Mouse (Mus musculus): ENCODE data around the gene Cep164. TPM values are rescaled to one million over a fixed set of nuclear protein-coding genes. Genes with fewer than 3 reads are reported as not detected.

Gene Cep164
- total RNA-seq (2014; rRNA removed) (13.7 and 24.6 TPM in 2 replicates), polyA plus RNA-seq (2015; fragmentation: Nextera tagmentation; extraction: Ambion mirVana) (14.2 and 14.3 TPM in 2 replicates)

DNA sequence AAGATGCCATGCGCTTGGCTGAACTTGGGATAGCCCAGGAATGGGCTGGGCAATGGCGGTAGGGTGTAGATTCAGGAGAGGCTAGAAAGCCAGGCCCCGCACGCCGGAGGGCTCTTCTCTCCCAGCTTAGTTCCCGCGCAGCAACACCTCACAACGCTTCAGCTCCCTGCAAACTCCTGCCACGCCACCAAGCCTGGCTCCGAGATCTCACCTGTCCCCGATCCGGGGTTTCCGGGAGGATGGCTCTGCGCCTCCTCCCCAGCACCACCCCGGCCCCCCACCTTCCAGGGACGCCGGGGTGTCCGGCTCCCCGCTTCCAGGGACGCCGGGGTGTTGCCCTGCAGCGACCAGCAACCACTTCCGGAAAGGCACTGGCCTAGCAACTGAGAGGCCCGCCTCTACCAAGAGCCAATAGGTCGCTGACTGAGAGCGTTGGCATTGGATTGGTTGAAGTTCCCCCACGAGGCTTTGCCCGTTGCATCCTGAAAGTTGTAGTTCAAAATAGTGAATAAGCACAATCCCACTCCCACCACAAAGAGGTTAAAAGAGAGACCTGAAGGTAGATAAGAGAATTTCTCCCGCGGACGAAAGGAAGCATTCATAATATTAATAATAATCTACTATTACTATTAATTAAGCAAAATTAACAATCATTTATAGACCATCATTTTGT lies at the start of gene Cep164:
Gene Cep164, minus strand, starts transcription at position 401 of the 673 bp plus-strand sequence.
- under 1% methylated on average over 31 of the region's 31 CpGs for WGBS
- peak; percentile 96 for ATAC-seq
- H3K4me1 ChIP-seq (ENCODE audit: insufficient read depth, low read length), result no peaks in the 10 kb centered on the region
- DNase-seq (ENCODE audit: low spot score), result peak; percentile 96
- no peak for TF ChIP-seq CTCF (IDR thresholded peaks at IDR 0.05; ENCODE audit: low read depth)
- peak within 1 kb of the TSS; percentile 86 for H3K27ac ChIP-seq
- peak within 1 kb of the TSS; percentile 62 for H3K9ac ChIP-seq (replicated peaks; ENCODE audit: low read length)
- H3K27me3 ChIP-seq (ENCODE audit: insufficient read depth, low read length), result no peaks in the 10 kb centered on the region
- no peaks in the 10 kb centered on the region for H3K36me3 ChIP-seq (ENCODE audit: insufficient read depth, low read length)
- H3K4me2 ChIP-seq (ENCODE audit: low read depth, low read length), result peak within 1 kb of the TSS; percentile 93
- H3K4me3 ChIP-seq (ENCODE audit: low read length), result peak within 1 kb of the TSS; percentile 84
- H3K9me3 ChIP-seq (ENCODE audit: low read length), result no peaks in the 10 kb centered on the region

DNA sequence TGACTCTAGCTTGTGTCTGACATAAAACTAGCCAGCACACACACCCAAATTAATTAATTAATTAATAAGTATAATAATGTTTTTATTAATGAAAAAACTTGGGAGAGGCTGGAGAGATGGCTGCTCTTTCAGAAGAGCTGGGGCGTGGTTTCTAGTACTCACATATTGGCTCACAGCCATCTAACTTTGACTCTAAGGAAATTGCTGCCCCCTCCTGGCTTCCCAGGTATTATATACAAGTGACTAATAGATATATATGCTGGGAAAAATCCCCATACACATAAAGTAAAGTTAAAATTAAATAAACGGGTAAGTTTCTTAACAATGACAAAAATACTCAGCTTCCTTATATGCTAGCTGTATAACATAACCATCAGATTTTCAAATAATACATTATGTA lies 49.4 kb upstream of the Cep164 start:
- DNase-seq (ENCODE audit: low spot score), result peak; percentile 70

DNA sequence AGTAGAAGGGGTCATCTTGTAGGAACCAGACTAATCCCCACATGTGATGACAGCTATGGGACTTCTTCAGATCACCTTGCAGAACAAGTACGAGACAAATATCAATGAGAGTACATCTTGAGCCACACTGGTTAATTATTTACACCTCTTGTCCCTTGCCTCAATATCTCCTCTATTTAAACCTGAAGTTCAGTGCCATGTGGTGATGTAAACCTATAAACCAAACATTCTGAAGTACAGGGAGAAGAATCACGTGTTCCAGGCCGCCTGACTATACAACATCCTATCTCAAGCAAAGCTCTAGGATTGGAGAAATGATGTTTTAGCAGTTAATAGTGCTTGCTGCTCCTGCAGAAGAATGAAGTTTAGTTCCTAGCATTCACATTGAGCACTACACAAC lies 41.8 kb upstream of the Cep164 start:
- WGBS, result 94% methylated on average over 3 of the region's 3 CpGs
- no peak overlapping the region for H3K4me2 ChIP-seq (ENCODE audit: low read depth, low read length)
- no peaks in the 10 kb centered on the region for H3K9me3 ChIP-seq (ENCODE audit: low read length)
- ATAC-seq, result no peak
- H3K9ac ChIP-seq (replicated peaks; ENCODE audit: low read length), result no peak overlapping the region
- no peak for TF ChIP-seq CTCF (IDR thresholded peaks at IDR 0.05; ENCODE audit: low read depth)
- H3K4me3 ChIP-seq (ENCODE audit: low read length), result no peak overlapping the region
- H3K36me3 ChIP-seq (ENCODE audit: insufficient read depth, low read length), result peaks cover 58% of the 10 kb centered on the region
- no peaks in the 10 kb centered on the region for H3K4me1 ChIP-seq (ENCODE audit: insufficient read depth, low read length)
- no peaks in the 10 kb centered on the region for H3K27me3 ChIP-seq (ENCODE audit: insufficient read depth, low read length)
- H3K27ac ChIP-seq, result no peak overlapping the region
- no peak for DNase-seq (ENCODE audit: low spot score)

More for the DNA sequence above, 49.4 kb upstream of the Cep164 start:
- Histone ChIP-seq H3K4me2 (ENCODE audit: low read depth, low read length) (no peak overlapping the region), H3K4me3 (ENCODE audit: low read length) (no peak overlapping the region), H3K36me3 (ENCODE audit: insufficient read depth, low read length) (peaks cover 31% of the 10 kb centered on the region), H3K9me3 (ENCODE audit: low read length) (no peaks in the 10 kb centered on the region), H3K4me1 (ENCODE audit: insufficient read depth, low read length) (no peaks in the 10 kb centered on the region), H3K27ac (no peak overlapping the region), H3K9ac (replicated peaks; ENCODE audit: low read length) (no peak overlapping the region), H3K27me3 (ENCODE audit: insufficient read depth, low read length) (no peaks in the 10 kb centered on the region)
- 0 out of 2 replicates have a peak, but pooled peaks have one; percentile 14 for TF ChIP-seq CTCF (IDR thresholded peaks at IDR 0.05; ENCODE audit: low read depth)
- 66% methylated on average over 2 of the region's 2 CpGs for WGBS
- no peak for ATAC-seq

DNA sequence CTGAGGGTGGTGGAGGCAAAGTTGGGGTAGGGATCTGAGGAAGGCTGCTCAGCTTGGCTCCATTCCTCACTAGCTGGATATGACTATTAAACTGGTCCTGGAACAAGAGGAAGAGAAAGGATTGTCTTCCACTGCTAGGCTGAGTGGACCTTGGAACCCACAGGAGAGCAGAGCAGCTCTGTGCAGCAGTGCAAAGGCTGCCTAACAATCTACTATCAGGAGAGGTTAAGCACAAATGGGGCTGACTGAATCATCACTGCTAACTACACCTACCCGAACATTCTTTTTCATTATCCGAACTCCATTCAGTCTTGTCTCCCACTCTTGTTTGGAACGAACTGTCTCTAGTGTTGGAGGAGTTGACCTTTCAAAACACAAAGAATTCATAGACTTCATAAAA lies 40.7 kb upstream of the Cep164 start:
- Histone ChIP-seq H3K27ac (no peak overlapping the region), H3K27me3 (ENCODE audit: insufficient read depth, low read length) (no peaks in the 10 kb centered on the region), H3K4me3 (ENCODE audit: low read length) (no peak overlapping the region), H3K9me3 (ENCODE audit: low read length) (no peaks in the 10 kb centered on the region), H3K4me1 (ENCODE audit: insufficient read depth, low read length) (no peaks in the 10 kb centered on the region), H3K4me2 (ENCODE audit: low read depth, low read length) (no peak overlapping the region), H3K9ac (replicated peaks; ENCODE audit: low read length) (no peak overlapping the region), H3K36me3 (ENCODE audit: insufficient read depth, low read length) (peaks cover 63% of the 10 kb centered on the region)
- 94% methylated on average over 3 of the region's 3 CpGs for WGBS
- no peak for ATAC-seq
- no peak for TF ChIP-seq CTCF (IDR thresholded peaks at IDR 0.05; ENCODE audit: low read depth)
- no peak for DNase-seq (ENCODE audit: low spot score)

DNA sequence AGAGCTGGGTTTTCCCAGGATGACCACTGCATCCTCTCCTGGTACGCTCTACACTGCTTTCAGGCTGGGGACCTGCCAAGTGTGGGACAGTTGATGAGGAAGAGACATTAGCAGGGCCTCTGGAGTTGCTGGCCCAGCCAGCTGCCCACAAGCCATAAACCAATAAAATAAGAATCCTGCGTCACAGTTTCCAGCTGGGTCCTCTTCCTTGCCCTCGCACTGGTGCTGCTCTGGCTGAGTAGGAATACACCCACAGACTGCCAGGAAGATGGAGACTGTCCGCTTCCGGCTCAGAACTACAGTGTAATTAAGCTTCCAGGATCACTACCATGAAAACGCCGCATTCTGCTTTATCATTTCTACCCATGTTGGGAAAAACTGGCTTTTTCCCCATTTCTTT lies 33.3 kb upstream of the Cep164 start:
- H3K9me3 ChIP-seq (ENCODE audit: low read length), result no peaks in the 10 kb centered on the region
- H3K36me3 ChIP-seq (ENCODE audit: insufficient read depth, low read length), result peaks cover 75% of the 10 kb centered on the region
- no peak overlapping the region for H3K9ac ChIP-seq (replicated peaks; ENCODE audit: low read length)
- H3K27ac ChIP-seq, result no peak overlapping the region
- no peak overlapping the region for H3K4me3 ChIP-seq (ENCODE audit: low read length)
- TF ChIP-seq CTCF (IDR thresholded peaks at IDR 0.05; ENCODE audit: low read depth), result no peak
- ATAC-seq (no peak), DNase-seq (ENCODE audit: low spot score) (no peak)
- H3K4me2 ChIP-seq (ENCODE audit: low read depth, low read length), result no peak overlapping the region
- H3K27me3 ChIP-seq (ENCODE audit: insufficient read depth, low read length), result no peaks in the 10 kb centered on the region
- WGBS, result 80% methylated on average over 7 of the region's 7 CpGs
- H3K4me1 ChIP-seq (ENCODE audit: insufficient read depth, low read length), result no peaks in the 10 kb centered on the region

DNA sequence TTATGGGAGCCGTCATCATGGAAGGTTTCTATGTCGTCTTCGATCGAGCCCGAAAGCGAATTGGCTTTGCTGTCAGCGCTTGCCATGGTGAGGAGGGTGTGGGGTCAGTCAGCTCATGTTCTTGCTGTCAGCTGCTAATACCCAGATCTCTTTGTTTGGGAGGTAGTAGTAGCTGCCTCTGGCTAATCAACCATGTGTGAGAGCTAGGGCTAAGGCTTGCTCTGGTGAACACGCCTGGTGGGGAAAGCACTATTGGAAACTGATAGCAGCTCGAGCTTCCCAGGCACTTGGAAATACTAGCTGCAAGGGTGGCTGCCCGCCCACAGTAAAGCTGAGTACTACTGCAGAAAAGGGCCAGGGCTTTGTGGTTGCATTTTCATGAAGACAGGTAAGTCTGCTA lies 30.9 kb upstream of the Cep164 start:
- no peak overlapping the region for H3K9ac ChIP-seq (replicated peaks; ENCODE audit: low read length)
- no peaks in the 10 kb centered on the region for H3K9me3 ChIP-seq (ENCODE audit: low read length)
- DNase-seq (ENCODE audit: low spot score) (no peak), ATAC-seq (no peak)
- H3K4me3 ChIP-seq (ENCODE audit: low read length), result no peak overlapping the region
- H3K27ac ChIP-seq, result no peak overlapping the region
- no peak for TF ChIP-seq CTCF (IDR thresholded peaks at IDR 0.05; ENCODE audit: low read depth)
- no peaks in the 10 kb centered on the region for H3K4me1 ChIP-seq (ENCODE audit: insufficient read depth, low read length)
- no peak overlapping the region for H3K4me2 ChIP-seq (ENCODE audit: low read depth, low read length)
- H3K27me3 ChIP-seq (ENCODE audit: insufficient read depth, low read length), result no peaks in the 10 kb centered on the region
- WGBS, result 95% methylated on average over 10 of the region's 10 CpGs
- H3K36me3 ChIP-seq (ENCODE audit: insufficient read depth, low read length), result peaks cover 55% of the 10 kb centered on the region

DNA sequence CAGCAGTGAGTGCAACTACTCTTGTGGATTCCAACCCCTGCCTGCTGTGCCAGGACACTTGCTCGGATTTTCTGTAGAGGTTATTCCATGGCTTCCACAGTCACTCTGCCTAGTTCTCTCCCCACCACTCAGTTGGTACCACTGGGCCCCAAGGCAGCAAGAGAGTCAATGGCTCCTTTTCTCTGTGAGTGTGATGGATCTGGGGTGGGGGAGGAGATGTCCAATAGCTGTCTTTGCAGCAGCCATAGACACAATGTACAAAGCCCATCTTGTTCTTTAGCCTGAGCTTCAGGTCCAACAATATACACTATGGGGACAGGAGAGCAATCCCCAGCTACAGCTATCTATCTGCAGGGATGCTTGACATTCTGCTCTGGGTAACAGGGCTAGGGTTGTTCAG lies 25.6 kb upstream of the Cep164 start:
- Histone ChIP-seq H3K4me2 (ENCODE audit: low read depth, low read length) (no peak overlapping the region), H3K4me3 (ENCODE audit: low read length) (no peak overlapping the region), H3K9ac (replicated peaks; ENCODE audit: low read length) (no peak overlapping the region), H3K9me3 (ENCODE audit: low read length) (no peaks in the 10 kb centered on the region), H3K27me3 (ENCODE audit: insufficient read depth, low read length) (no peaks in the 10 kb centered on the region), H3K27ac (no peak overlapping the region), H3K36me3 (ENCODE audit: insufficient read depth, low read length) (peaks cover 19% of the 10 kb centered on the region), H3K4me1 (ENCODE audit: insufficient read depth, low read length) (peaks cover 11% of the 10 kb centered on the region)
- TF ChIP-seq CTCF (IDR thresholded peaks at IDR 0.05; ENCODE audit: low read depth), result no peak
- ATAC-seq, result no peak
- DNase-seq (ENCODE audit: low spot score), result no peak
- 86% methylated on average over 1 of the region's 1 CpGs for WGBS
